In the genomic region with DNA sequence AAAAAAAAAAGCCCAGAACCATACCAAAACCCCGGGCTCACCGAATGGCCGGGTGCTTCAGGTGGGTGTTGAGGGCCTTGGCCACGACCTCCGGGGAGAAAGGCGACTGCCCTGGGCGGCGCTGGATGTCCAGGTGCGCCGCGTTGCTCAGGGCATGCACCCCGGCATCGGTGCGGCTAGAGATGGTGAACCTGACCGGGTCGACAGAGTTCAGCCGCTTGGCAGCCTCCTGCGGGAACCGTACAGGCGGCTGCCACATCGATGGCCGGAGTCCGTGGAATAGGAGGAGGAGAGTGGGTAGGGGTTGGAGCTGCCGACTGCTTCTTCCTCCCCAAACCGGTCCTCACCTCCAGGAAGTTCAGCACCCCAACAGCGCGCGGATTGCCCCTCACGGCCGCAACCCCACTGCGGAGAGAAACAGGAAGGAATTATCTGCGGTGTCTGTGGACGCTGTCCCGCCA, we compare ENCODE assay signal across 8 mouse cellular contexts. TPM values are rescaled to one million over a fixed set of nuclear protein-coding genes. Genes with fewer than 3 reads are reported as not detected.
A peak's percentile ranks its signal among the peaks of the same experiment; 100 is the strongest.
DNase-seq lines count a peak whose midpoint lies in the region; ATAC-seq and TF ChIP-seq lines count a peak whose summit lies in the region.

No protein-coding gene starts in this region.

- H3K4me3 ChIP-seq in cerebellum, adult 2 months (replicated peaks; ENCODE audit: insufficient read depth, low read depth, low read length) = peak overlapping the region; percentile 83
- H3K4me3 ChIP-seq in kidney, postnatal 0 days (replicated peaks; ENCODE audit: low read depth, low read length) = peak overlapping the region; percentile 70
- peak overlapping the region; percentile 94 for H3K4me3 ChIP-seq in midbrain, postnatal 0 days (ENCODE audit: low read depth, low read length)

- no peak overlapping the region for H3K27ac ChIP-seq in cerebellum, adult 2 months (ENCODE audit: insufficient read depth, low read length)
- H3K27ac ChIP-seq in kidney, postnatal 0 days = peak overlapping the region; percentile 94; the same call in 1 of the 2 replicates
- peak overlapping the region; percentile 98 for H3K27ac ChIP-seq in midbrain, postnatal 0 days (ENCODE audit: low read depth, low read length)

- H3K9ac ChIP-seq in kidney, postnatal 0 days (ENCODE audit: low read depth, low read length) = peak overlapping the region; percentile 78
- H3K9ac ChIP-seq in midbrain, postnatal 0 days (replicated peaks; ENCODE audit: low read length, poor library complexity, severe bottlenecking) = peak overlapping the region; percentile 84

- no peak for DNase-seq in cerebellum, adult 2 months
- DNase-seq in cerebellum, adult 9-11 months = no peak
- peak; percentile 39 for DNase-seq in right cerebral cortex, adult 18-20 months
- DNase-seq in right cerebral cortex, adult 2 months (ENCODE audit: low spot score in 2 of 2) = no peak
- DNase-seq in kidney, postnatal 0 days (ENCODE audit: low spot score) = no peak
- DNase-seq in midbrain, postnatal 0 days (ENCODE audit: low spot score) = no peak
- no peak for DNase-seq in T-cell, adult 2 months (ENCODE audit: low spot score)
- no peak for DNase-seq in embryo, embryonic 10.5 days (ENCODE audit: low spot score)

- TF ChIP-seq POLR2A in cerebellum, adult 2 months (IDR thresholded peaks at IDR 0.05; ENCODE audit: borderline replicate concordance, insufficient read depth, low read length) = no peak

- H3K4me1 ChIP-seq in cerebellum, adult 2 months (ENCODE audit: control insufficient read depth, insufficient read depth, low read length) = peaks cover 20% of the 10 kb centered on the region
- peaks cover 15% of the 10 kb centered on the region for H3K4me1 ChIP-seq in kidney, postnatal 0 days (replicated peaks; ENCODE audit: insufficient read depth, low read length)
- peaks cover 28% of the 10 kb centered on the region for H3K4me1 ChIP-seq in midbrain, postnatal 0 days (ENCODE audit: insufficient read depth, low read length)

- H3K27me3 ChIP-seq in cerebellum, adult 2 months (ENCODE audit: control insufficient read depth, insufficient read depth, low read length) = no peaks in the 10 kb centered on the region
- H3K27me3 ChIP-seq in kidney, postnatal 0 days (ENCODE audit: insufficient read depth, low read length) = no peaks in the 10 kb centered on the region
- H3K27me3 ChIP-seq in midbrain, postnatal 0 days (ENCODE audit: insufficient read depth, low read length) = no peaks in the 10 kb centered on the region

- H3K36me3 ChIP-seq in kidney, postnatal 0 days (ENCODE audit: insufficient read depth, low read length) = peaks cover 32% of the 10 kb centered on the region
- peaks cover 36% of the 10 kb centered on the region for H3K36me3 ChIP-seq in midbrain, postnatal 0 days (ENCODE audit: insufficient read depth, low read length)

- ATAC-seq in kidney, postnatal 0 days (replicated peaks; ENCODE audit: low FRiP score, low read depth) = no peak
- no peak for ATAC-seq in midbrain, postnatal 0 days (ENCODE audit: low FRiP score)

- H3K9me3 ChIP-seq in kidney, postnatal 0 days (replicated peaks; ENCODE audit: low read length) = no peaks in the 10 kb centered on the region
- no peaks in the 10 kb centered on the region for H3K9me3 ChIP-seq in midbrain, postnatal 0 days (ENCODE audit: low read length)

- WGBS in cerebellum, adult 2 months = 1% methylated on average over 34 of the region's 34 CpGs
- under 1% methylated on average over 34 of the region's 34 CpGs for WGBS in kidney, postnatal 0 days
- WGBS in midbrain, postnatal 0 days = under 1% methylated on average over 34 of the region's 34 CpGs

- TF ChIP-seq CTCF in cerebellum, adult 2 months (IDR thresholded peaks at IDR 0.05; ENCODE audit: borderline replicate concordance, insufficient read depth, low read depth, low read length) = no peak
- TF ChIP-seq CTCF in kidney, postnatal 0 days (IDR thresholded peaks at IDR 0.05; ENCODE audit: low read depth) = no peak
- no peak for TF ChIP-seq CTCF in midbrain, postnatal 0 days (IDR thresholded peaks at IDR 0.05)

- H3K4me2 ChIP-seq in kidney, postnatal 0 days (ENCODE audit: low read length) = peak overlapping the region; percentile 99
- peak overlapping the region; percentile 93 for H3K4me2 ChIP-seq in midbrain, postnatal 0 days (ENCODE audit: low read depth, low read length, poor library complexity, severe bottlenecking)

RNA-seq across cellular contexts. Expression of gene Pusl1, which starts 0.5 kb away (rescaled TPM):
- 69.9 and 70.1 TPM in 2 replicates for polyA plus RNA-seq in cerebellum, adult 2 months (2012; rRNA removed)
- 33.8 and 38.0 TPM in 2 replicates for polyA plus RNA-seq in kidney, postnatal 0 days (2015; fragmentation: Nextera tagmentation; extraction: Ambion mirVana)
- 71.9 and 95.9 TPM in 2 replicates for total RNA-seq in midbrain, postnatal 0 days (2014; rRNA removed)
- polyA plus RNA-seq in midbrain, postnatal 0 days (2015; fragmentation: Nextera tagmentation; extraction: Ambion mirVana) = 54.3 and 54.5 TPM in 2 replicates

RNA-seq across cellular contexts. Expression of gene Acap3, which starts 0.6 kb away (rescaled TPM):
- polyA plus RNA-seq in cerebellum, adult 2 months (2012; rRNA removed) = 98.5 and 99.2 TPM in 2 replicates
- 8.2 and 8.4 TPM in 2 replicates for polyA plus RNA-seq in kidney, postnatal 0 days (2015; fragmentation: Nextera tagmentation; extraction: Ambion mirVana)
- 82.6 and 99.3 TPM in 2 replicates for total RNA-seq in midbrain, postnatal 0 days (2014; rRNA removed)
- polyA plus RNA-seq in midbrain, postnatal 0 days (2015; fragmentation: Nextera tagmentation; extraction: Ambion mirVana) = 63.3 and 64.5 TPM in 2 replicates

RNA-seq across cellular contexts. Expression of gene Ints11, which starts 21.7 kb away (rescaled TPM):
- 50.1 and 52.2 TPM in 2 replicates for polyA plus RNA-seq in cerebellum, adult 2 months (2012; rRNA removed)
- polyA plus RNA-seq in kidney, postnatal 0 days (2015; fragmentation: Nextera tagmentation; extraction: Ambion mirVana) = 40.3 and 45.7 TPM in 2 replicates
- total RNA-seq in midbrain, postnatal 0 days (2014; rRNA removed) = 45.0 and 56.0 TPM in 2 replicates
- 53.6 and 56.0 TPM in 2 replicates for polyA plus RNA-seq in midbrain, postnatal 0 days (2015; fragmentation: Nextera tagmentation; extraction: Ambion mirVana)

RNA-seq across cellular contexts. Expression of gene Cptp, which starts 21.8 kb away (rescaled TPM):
- 40.5 and 45.1 TPM in 2 replicates for polyA plus RNA-seq in cerebellum, adult 2 months (2012; rRNA removed)
- polyA plus RNA-seq in kidney, postnatal 0 days (2015; fragmentation: Nextera tagmentation; extraction: Ambion mirVana) = 14.8 and 17.2 TPM in 2 replicates
- 35.3 and 43.7 TPM in 2 replicates for total RNA-seq in midbrain, postnatal 0 days (2014; rRNA removed)
- 27.3 and 32.1 TPM in 2 replicates for polyA plus RNA-seq in midbrain, postnatal 0 days (2015; fragmentation: Nextera tagmentation; extraction: Ambion mirVana)

RNA-seq across cellular contexts. Expression of gene Tas1r3, which starts 27.9 kb away (rescaled TPM):
- polyA plus RNA-seq in cerebellum, adult 2 months (2012; rRNA removed) = 0.87 and 1.0 TPM in 2 replicates
- polyA plus RNA-seq in kidney, postnatal 0 days (2015; fragmentation: Nextera tagmentation; extraction: Ambion mirVana) = 0.18 TPM in 2 replicates
- total RNA-seq in midbrain, postnatal 0 days (2014; rRNA removed) = 0.38 and 1.2 TPM in 2 replicates
- 0.12 and 0.22 TPM in 2 replicates for polyA plus RNA-seq in midbrain, postnatal 0 days (2015; fragmentation: Nextera tagmentation; extraction: Ambion mirVana)
